Mouse (Mus musculus) lung, embryonic 16.5 days (tissue): ENCODE measurements at regions not wholly inside any gene's neighbourhood (a gene's known extent, or its start where the extent isn't known, plus 50 kb on each side); places are given as distances from the start of the nearest gene placed in this dataset.

Source experiments
- ATAC-seq: fragments of 200-750 bp; cut with Nextera tagmentation; 2 replicates; pipeline ENCODE4 v1.8.0; 2017; ENCODE audit warnings: low read depth, mild to moderate bottlenecking, moderate library complexity
- H3K27ac ChIP-seq: fragments of 300-500 bp; sonication (generic); 2 replicates; pipeline ENCODE4 v1.5.1; 2014; ENCODE audit warnings: mild to moderate bottlenecking, control low read depth, low read length
- H3K27me3 ChIP-seq: fragments of 300-500 bp; sonication (generic); 2 replicates; pipeline ENCODE4 v1.6.1; 2014; ENCODE audit warnings: low read depth, low read length, mixed read lengths; ENCODE audit not compliant: control insufficient read depth, insufficient read depth
- H3K36me3 ChIP-seq: fragments of 300-500 bp; sonication (generic); 2 replicates; pipeline ENCODE4 v1.6.1; 2014; ENCODE audit warnings: low read length; ENCODE audit not compliant: control insufficient read depth, insufficient read depth
- H3K4me1 ChIP-seq: fragments of 300-500 bp; sonication (generic); replicated peaks from 2 replicates; pipeline ENCODE4 v1.6.1; 2014; ENCODE audit warnings: low read length, mixed read lengths; ENCODE audit not compliant: control insufficient read depth, insufficient read depth
- H3K4me2 ChIP-seq: fragments of 300-500 bp; sonication (generic); 2 replicates; pipeline ENCODE4 v1.6.1; 2014; ENCODE audit warnings: low read depth, low read length, control low read depth
- H3K4me3 ChIP-seq: fragments of 300-500 bp; sonication (generic); 2 replicates; pipeline ENCODE4 v1.5.1; 2014; ENCODE audit warnings: mild to moderate bottlenecking, low read length, control low read depth
- H3K9ac ChIP-seq: fragments of 300-500 bp; sonication (generic); 2 replicates; pipeline ENCODE4 v1.6.1; 2014; ENCODE audit warnings: low read length, control low read depth
- H3K9me3 ChIP-seq: fragments of 300-500 bp; sonication (generic); 2 replicates; pipeline ENCODE4 v1.6.1; 2016; ENCODE audit warnings: low read length; ENCODE audit not compliant: control insufficient read depth
- WGBS: fragments of 180-500 bp; shearing (Covaris S2); extraction: QIAGEN DNeasy Blood & Tissue Kit; methylation state at CpG from one replicate; pipeline ENCODE4 v1.1.7; 2014; 5-methylcytosine and 5-hydroxymethylcytosine counted together

- Histone ChIP-seq H3K4me2 (no peak overlapping the region), H3K4me1 (peaks cover 8% of the 10 kb centered on the region), H3K36me3 (no peaks in the 10 kb centered on the region), H3K27ac (no peak overlapping the region), H3K9ac (no peak overlapping the region), H3K4me3 (no peak overlapping the region), H3K27me3 (no peaks in the 10 kb centered on the region), H3K9me3 (no peaks in the 10 kb centered on the region)
- no peak for ATAC-seq
- WGBS, result 52% methylated on average over 23 of the region's 23 CpGs
Measured at GRCm38 (mm10) chr3:153084226-153085095, 102.4 kb upstream of the St6galnac5 start.

GRCm38 (mm10) chr3:153080371-153080770, 98.3 kb upstream of the St6galnac5 start:
- H3K4me3 ChIP-seq, result no peak overlapping the region
- H3K4me2 ChIP-seq, result no peak overlapping the region
- H3K4me1 ChIP-seq, result peaks cover 11% of the 10 kb centered on the region
- no peaks in the 10 kb centered on the region for H3K9me3 ChIP-seq
- WGBS, result 70% methylated on average over 3 of the region's 3 CpGs
- no peaks in the 10 kb centered on the region for H3K27me3 ChIP-seq
- H3K36me3 ChIP-seq, result no peaks in the 10 kb centered on the region
- no peak overlapping the region for H3K27ac ChIP-seq
- no peak for ATAC-seq
- H3K9ac ChIP-seq, result no peak overlapping the region

GRCm38 (mm10) chr3:153077846-153078703, 96.0 kb upstream of the St6galnac5 start:
- Histone ChIP-seq H3K27me3 (no peaks in the 10 kb centered on the region), H3K4me3 (no peak overlapping the region), H3K9me3 (no peaks in the 10 kb centered on the region), H3K4me2 (peak overlapping the region; percentile 23), H3K9ac (no peak overlapping the region), H3K4me1 (peaks cover 3% of the 10 kb centered on the region; the same call in 1 of the 2 replicates), H3K27ac (0 out of 2 replicates have a peak overlapping the region, but pooled peaks have one; percentile 20), H3K36me3 (no peaks in the 10 kb centered on the region)
- 52% methylated on average over 14 of the region's 14 CpGs for WGBS
- 0 out of 2 replicates have a peak, but pooled peaks have one; percentile 43 for ATAC-seq

- Histone ChIP-seq H3K36me3 (no peaks in the 10 kb centered on the region), H3K4me3 (no peak overlapping the region), H3K9me3 (no peaks in the 10 kb centered on the region), H3K4me2 (no peak overlapping the region), H3K27ac (no peak overlapping the region), H3K4me1 (no peaks in the 10 kb centered on the region), H3K27me3 (no peaks in the 10 kb centered on the region), H3K9ac (no peak overlapping the region)
- no peak for ATAC-seq
- WGBS, result 61% methylated on average over 10 of the region's 10 CpGs
Measured at GRCm38 (mm10) chr3:153072200-153072919, 90.3 kb upstream of the St6galnac5 start.

- H3K4me3 ChIP-seq, result no peak overlapping the region
- no peak overlapping the region for H3K4me2 ChIP-seq
- 83% methylated on average over 8 of the region's 8 CpGs for WGBS
- H3K4me1 ChIP-seq, result no peaks in the 10 kb centered on the region
- no peak overlapping the region for H3K9ac ChIP-seq
- ATAC-seq, result no peak
- no peaks in the 10 kb centered on the region for H3K27me3 ChIP-seq
- no peaks in the 10 kb centered on the region for H3K9me3 ChIP-seq
- H3K36me3 ChIP-seq, result no peaks in the 10 kb centered on the region
- no peak overlapping the region for H3K27ac ChIP-seq
Measured at GRCm38 (mm10) chr3:153071549-153071948, 89.5 kb upstream of the St6galnac5 start.

GRCm38 (mm10) chr3:153071123-153071522, 89.1 kb upstream of the St6galnac5 start:
- Histone ChIP-seq H3K27me3 (no peaks in the 10 kb centered on the region), H3K4me2 (no peak overlapping the region), H3K9ac (no peak overlapping the region), H3K4me3 (no peak overlapping the region), H3K36me3 (no peaks in the 10 kb centered on the region), H3K4me1 (no peaks in the 10 kb centered on the region), H3K27ac (no peak overlapping the region), H3K9me3 (no peaks in the 10 kb centered on the region)
- WGBS, result 76% methylated on average over 3 of the region's 3 CpGs
- ATAC-seq, result no peak

GRCm38 (mm10) chr3:153065890-153066289, 83.8 kb upstream of the St6galnac5 start:
- H3K36me3 ChIP-seq, result no peaks in the 10 kb centered on the region
- no peaks in the 10 kb centered on the region for H3K4me1 ChIP-seq
- H3K4me2 ChIP-seq, result no peak overlapping the region
- no peaks in the 10 kb centered on the region for H3K27me3 ChIP-seq
- no peak overlapping the region for H3K27ac ChIP-seq
- WGBS, result 66% methylated on average over 3 of the region's 3 CpGs
- H3K9me3 ChIP-seq, result no peaks in the 10 kb centered on the region
- no peak overlapping the region for H3K4me3 ChIP-seq
- H3K9ac ChIP-seq, result no peak overlapping the region
- ATAC-seq, result no peak

GRCm38 (mm10) chr3:153053163-153053562, 71.1 kb upstream of the St6galnac5 start:
- no peak for ATAC-seq
- WGBS, result 91% methylated on average over 3 of the region's 3 CpGs

GRCm38 (mm10) chr3:153051566-153051965, 69.5 kb upstream of the St6galnac5 start:
- Histone ChIP-seq H3K4me2 (no peak overlapping the region), H3K4me1 (no peaks in the 10 kb centered on the region), H3K36me3 (no peaks in the 10 kb centered on the region), H3K9ac (no peak overlapping the region), H3K4me3 (no peak overlapping the region), H3K27me3 (no peaks in the 10 kb centered on the region), H3K9me3 (peaks cover 4% of the 10 kb centered on the region), H3K27ac (no peak overlapping the region)
- ATAC-seq, result no peak

More at GRCm38 (mm10) chr3:153053163-153053562, 71.1 kb upstream of the St6galnac5 start:
- Histone ChIP-seq H3K4me2 (no peak overlapping the region), H3K4me3 (no peak overlapping the region), H3K4me1 (no peaks in the 10 kb centered on the region), H3K9ac (no peak overlapping the region), H3K9me3 (no peaks in the 10 kb centered on the region; the same call in 1 of the 2 replicates), H3K27me3 (no peaks in the 10 kb centered on the region), H3K36me3 (no peaks in the 10 kb centered on the region), H3K27ac (no peak overlapping the region)
